Mouse (Mus musculus): ENCODE results near the gene Gm14440. TPM values are rescaled to one million over a fixed set of nuclear protein-coding genes. Genes with fewer than 3 reads are reported as not detected.

Gm14440 gene
- polyA plus RNA-seq (2012; rRNA removed): not detected in 2 replicates

DNA sequence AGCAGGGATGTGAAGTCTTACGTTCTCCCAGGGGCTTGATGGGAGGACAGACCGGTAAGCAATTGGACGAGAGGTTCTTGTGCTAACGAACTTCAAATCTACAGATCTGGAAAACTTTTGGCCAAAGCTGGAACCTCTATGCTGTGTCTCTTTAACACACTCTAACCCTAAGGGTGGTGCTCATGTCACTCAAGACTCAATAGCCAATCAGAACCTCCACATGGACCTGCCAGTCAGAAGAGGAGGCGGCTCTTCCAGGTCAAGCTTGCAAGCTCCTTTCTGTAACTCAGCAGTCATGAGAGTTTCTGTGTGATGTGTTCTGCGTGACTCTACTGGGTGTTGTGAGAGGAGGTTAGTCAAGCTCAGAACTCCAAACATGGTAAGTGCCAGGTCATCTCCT lies at the start of gene Gm14440:
TSS of gene Gm14440 (plus strand) at position 301 of the 400 bp plus-strand sequence.

Other genes with a start within 250 kb of the Gm14440 start
- gene Gm14393, start 207.3 kb upstream of the Gm14440 start, polyA plus RNA-seq (2012; rRNA removed): 0.05 TPM in 1 of 2 replicates, not detected in the other
- 1.5 and 1.7 TPM in 2 replicates for gene Gm14399, start 133.1 kb upstream of the Gm14440 start, polyA plus RNA-seq (2012; rRNA removed)
- 0.10 and 0.14 TPM in 2 replicates for gene Gm14443, start 99.3 kb upstream of the Gm14440 start, polyA plus RNA-seq (2012; rRNA removed)
- 2.4 and 2.5 TPM in 2 replicates for gene Gm14391, start 68.2 kb upstream of the Gm14440 start, polyA plus RNA-seq (2012; rRNA removed)
- 3.4 and 3.8 TPM in 2 replicates for gene Gm4631, start 63.1 kb downstream of the Gm14440 start, polyA plus RNA-seq (2012; rRNA removed)
- gene Zfp968, start 97.3 kb downstream of the Gm14440 start, polyA plus RNA-seq (2012; rRNA removed): 0.91 and 0.93 TPM in 2 replicates
- 1.9 and 2.1 TPM in 2 replicates for gene Gm4724, start 160.7 kb downstream of the Gm14440 start, polyA plus RNA-seq (2012; rRNA removed)
- gene Zfp965, start 194.9 kb downstream of the Gm14440 start, polyA plus RNA-seq (2012; rRNA removed): 0.93 and 1.1 TPM in 2 replicates